Mouse (Mus musculus): ENCODE data around the gene Prkca. TPM values are rescaled to one million over a fixed set of nuclear protein-coding genes. Genes with fewer than 3 reads are reported as not detected.

The Prkca gene
- total RNA-seq, 2 experiments from 2014 or later: 134 to 136 TPM

- peak in 1 of 2 experiments; percentile 35 for DNase-seq (ENCODE audit: low spot score in 2 of 2)
These were observed 131.1 kb downstream of the Prkca start for GRCm38 (mm10) chr11:108212638-108213037.

- no peak for DNase-seq (ENCODE audit: low spot score in 2 of 2)
These were observed 131.7 kb downstream of the Prkca start for GRCm38 (mm10) chr11:108212030-108212429.

GRCm38 (mm10) chr11:108210749-108211148 is 133.0 kb downstream of the Prkca start:
- DNase-seq (ENCODE audit: low spot score in 2 of 2): no peak

- DNase-seq (ENCODE audit: low spot score in 2 of 2): no peak
These were observed 137.1 kb downstream of the Prkca start for GRCm38 (mm10) chr11:108206602-108207001.

- no peak for DNase-seq (ENCODE audit: low spot score in 2 of 2)
These were observed 138.9 kb downstream of the Prkca start for GRCm38 (mm10) chr11:108204895-108205248.

GRCm38 (mm10) chr11:108204202-108204894 is 139.4 kb downstream of the Prkca start:
- no peak for DNase-seq (ENCODE audit: low spot score in 2 of 2)

- DNase-seq (ENCODE audit: low spot score in 2 of 2): no peak
These were observed 140.9 kb downstream of the Prkca start for GRCm38 (mm10) chr11:108202835-108203234.

GRCm38 (mm10) chr11:108200679-108201586 is 142.8 kb downstream of the Prkca start:
- no peak for DNase-seq (ENCODE audit: low spot score in 2 of 2)

GRCm38 (mm10) chr11:108199429-108199985 is 144.2 kb downstream of the Prkca start:
- DNase-seq (ENCODE audit: low spot score in 2 of 2): no peak

- no peak for DNase-seq (ENCODE audit: low spot score in 2 of 2)
These were observed 145.1 kb downstream of the Prkca start for GRCm38 (mm10) chr11:108198592-108198991.

- DNase-seq (ENCODE audit: low spot score in 2 of 2): no peak
These were observed 146.1 kb downstream of the Prkca start for GRCm38 (mm10) chr11:108197427-108198218.

- DNase-seq (ENCODE audit: low spot score in 2 of 2): no peak
These were observed 146.9 kb downstream of the Prkca start for GRCm38 (mm10) chr11:108196796-108197195.

- no peak for DNase-seq (ENCODE audit: low spot score in 2 of 2)
These were observed 153.4 kb downstream of the Prkca start for GRCm38 (mm10) chr11:108190298-108190697.

GRCm38 (mm10) chr11:108189362-108189761 is 154.4 kb downstream of the Prkca start:
- no peak for DNase-seq (ENCODE audit: low spot score in 2 of 2)

GRCm38 (mm10) chr11:108182421-108182820 is 161.3 kb downstream of the Prkca start:
- no peak for DNase-seq (ENCODE audit: low spot score in 2 of 2)

- DNase-seq (ENCODE audit: low spot score in 2 of 2): no peak
These were observed 162.6 kb downstream of the Prkca start for GRCm38 (mm10) chr11:108181012-108181713.

- DNase-seq (ENCODE audit: low spot score in 2 of 2): no peak
These were observed 164.9 kb downstream of the Prkca start for GRCm38 (mm10) chr11:108178802-108179201.

- no peak for DNase-seq (ENCODE audit: low spot score in 2 of 2)
These were observed 165.5 kb downstream of the Prkca start for GRCm38 (mm10) chr11:108178258-108178657.

- DNase-seq (ENCODE audit: low spot score in 2 of 2): no peak
These were observed 167.0 kb downstream of the Prkca start for GRCm38 (mm10) chr11:108176715-108177114.

GRCm38 (mm10) chr11:108171917-108172316 is 171.8 kb downstream of the Prkca start:
- no peak for DNase-seq (ENCODE audit: low spot score in 2 of 2)

- DNase-seq (ENCODE audit: low spot score in 2 of 2): no peak
These were observed 172.5 kb downstream of the Prkca start for GRCm38 (mm10) chr11:108171260-108171659.
